Mouse (Mus musculus): ENCODE results near the gene Ugt1a6b.

DNA sequence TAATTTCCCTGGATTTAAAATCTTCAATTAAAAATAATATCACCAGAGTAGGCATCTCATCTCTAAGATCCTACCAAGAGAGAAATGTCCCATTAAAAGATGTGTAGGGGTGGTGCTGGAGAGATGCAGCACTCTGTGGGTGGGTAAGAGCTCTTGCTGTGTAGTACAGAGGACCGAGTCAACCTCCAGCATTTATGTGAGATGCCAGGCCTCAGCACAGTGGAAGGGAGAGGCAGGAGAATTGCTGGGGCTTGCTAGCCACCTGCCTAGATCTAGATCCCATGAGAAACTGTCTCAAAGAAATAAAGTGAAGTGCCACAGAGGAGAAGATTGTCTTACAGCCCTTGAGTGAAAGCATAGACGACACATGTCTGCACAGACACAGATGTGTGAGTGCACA lies 113.5 kb downstream of the Ugt1a6b start:
- TF ChIP-seq POLR2A (IDR thresholded peaks at IDR 0.05; ENCODE audit: low read depth, low read length) (no peak), CTCF (IDR thresholded peaks at IDR 0.05; ENCODE audit: extremely low read depth, insufficient read depth, insufficient read length, insufficient replicate concordance) (no peak)

All from spleen, adult 2 months (tissue).